Mouse (Mus musculus): ENCODE data around the gene Trappc3l. TPM values are rescaled to one million over a fixed set of nuclear protein-coding genes. Genes with fewer than 3 reads are reported as not detected.
"Not testable (repeated sequence)": the region's sequence is repeated elsewhere in the genome, so short reads cannot be mapped to it uniquely, and the experiment has no call there.

Trappc3l gene
- not detected in 2 replicates for polyA plus RNA-seq (2016; fragmentation: Nextera tagmentation; extraction: Ambion mirVana)

DNA sequence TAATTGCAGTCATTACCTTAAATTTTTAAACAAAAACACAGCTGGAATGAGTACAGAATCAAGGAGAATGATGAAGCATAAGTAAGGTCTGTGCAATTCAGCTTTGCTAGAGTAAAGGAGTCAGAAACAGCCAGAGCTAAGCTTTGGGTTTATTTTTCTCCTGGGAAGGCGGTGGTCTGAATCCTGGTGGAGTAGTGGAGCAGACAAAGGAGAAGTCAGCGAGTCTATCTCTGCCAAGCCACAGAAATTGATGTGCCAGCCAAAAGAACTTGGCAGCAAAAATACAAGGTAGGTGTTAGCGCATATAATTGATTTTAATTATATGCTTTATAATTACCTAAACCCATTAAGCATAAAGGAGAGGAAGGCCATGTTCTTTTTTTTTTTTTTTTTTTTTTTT lies at the start of gene Trappc3l:
Gene Trappc3l (plus strand): TSS at position 197 of the 400 bp plus-strand sequence.
- no peak for DNase-seq (ENCODE audit: low spot score)
- WGBS = 75% methylated on average over 3 of the region's 3 CpGs
- H3K4me3 ChIP-seq = no peak within 1 kb of the TSS
- no peaks in the 10 kb centered on the region for H3K27me3 ChIP-seq (ENCODE audit: insufficient read depth, poor library complexity, severe bottlenecking)
- H3K9me3 ChIP-seq = no peaks in the 10 kb centered on the region
- H3K36me3 ChIP-seq = no peaks in the 10 kb centered on the region
- 0 out of 2 replicates have a peak, but pooled peaks cover 4% of the 10 kb centered on the region for H3K4me1 ChIP-seq (replicated peaks)
- H3K27ac ChIP-seq = no peak within 1 kb of the TSS

DNA sequence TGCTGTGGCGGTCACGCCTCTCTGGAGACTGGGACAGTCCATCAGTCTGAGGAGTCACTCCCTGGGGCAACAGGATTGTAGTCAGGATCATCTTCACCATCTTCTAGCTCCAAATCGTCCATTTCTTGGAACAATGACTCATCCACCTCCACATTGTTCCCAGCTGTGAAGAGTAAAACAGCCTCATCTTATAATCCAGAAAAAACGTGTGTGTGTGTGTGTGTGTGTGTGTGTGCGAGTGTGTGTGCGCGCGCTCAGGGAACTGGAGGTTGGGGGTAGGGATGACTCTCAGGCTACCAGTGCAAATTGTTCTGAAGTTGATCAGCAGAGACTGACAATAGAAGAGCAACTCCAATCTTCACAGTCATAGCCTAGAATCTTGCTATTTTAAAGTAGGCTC lies 40.7 kb upstream of the Trappc3l start:
- not testable (repeated sequence) for H3K27ac ChIP-seq; H3K9me3 ChIP-seq; H3K4me3 ChIP-seq; H3K27me3 ChIP-seq (ENCODE audit: insufficient read depth, poor library complexity, severe bottlenecking); H3K4me1 ChIP-seq (replicated peaks); DNase-seq (ENCODE audit: low spot score)
- H3K36me3 ChIP-seq = peaks cover 98% of the 10 kb centered on the region
- WGBS = 90% methylated on average over 6 of the region's 8 CpGs

DNA sequence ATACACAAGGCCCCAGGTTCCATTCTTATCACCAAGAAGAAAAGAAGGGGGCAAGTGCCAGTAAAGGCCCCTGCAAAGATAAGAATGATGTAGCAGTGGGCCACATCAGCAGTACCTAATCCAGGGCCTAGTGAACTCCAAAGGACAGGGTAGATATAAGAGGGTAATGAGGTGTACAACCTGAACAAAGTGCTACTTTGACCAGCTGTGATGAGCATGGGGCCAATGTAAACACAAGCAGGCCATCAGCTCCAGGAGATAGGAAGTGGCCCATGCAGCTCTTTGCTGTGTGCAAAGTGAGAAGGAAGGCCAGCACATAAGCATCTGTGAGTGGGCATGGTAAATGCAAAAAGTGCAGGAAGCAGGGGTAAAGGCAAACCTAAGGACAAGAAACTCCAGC lies 39.0 kb upstream of the Trappc3l start:
- peaks cover 97% of the 10 kb centered on the region for H3K36me3 ChIP-seq
- no peak overlapping the region for H3K27ac ChIP-seq
- no peaks in the 10 kb centered on the region for H3K9me3 ChIP-seq
- H3K27me3 ChIP-seq (ENCODE audit: insufficient read depth, poor library complexity, severe bottlenecking) = no peaks in the 10 kb centered on the region
- no peaks in the 10 kb centered on the region for H3K4me1 ChIP-seq (replicated peaks)
- DNase-seq (ENCODE audit: low spot score) = no peak
- H3K4me3 ChIP-seq = no peak overlapping the region

DNA sequence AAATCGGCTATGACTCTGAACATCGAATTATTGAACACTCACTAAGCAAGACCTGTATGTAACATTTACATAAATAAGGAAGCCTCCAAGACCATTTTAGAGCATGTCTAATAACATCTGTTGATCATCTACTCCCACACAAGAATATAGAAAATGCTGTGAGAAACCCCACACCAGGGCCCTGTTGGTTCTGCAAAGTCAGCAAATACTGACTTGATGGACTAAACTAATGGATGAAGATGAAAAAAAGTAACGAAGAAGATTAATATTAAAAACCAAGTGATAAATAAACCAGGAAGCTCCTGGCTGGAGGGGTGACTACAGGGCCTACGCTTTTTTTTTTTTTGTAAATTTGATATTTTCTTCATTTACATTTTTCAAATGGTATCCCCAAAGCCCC lies 24.8 kb upstream of the Trappc3l start:
- Histone ChIP-seq H3K4me3 (no peak overlapping the region), H3K4me1 (replicated peaks) (no peaks in the 10 kb centered on the region), H3K36me3 (peaks cover 47% of the 10 kb centered on the region), H3K27ac (no peak overlapping the region), H3K9me3 (no peaks in the 10 kb centered on the region), H3K27me3 (ENCODE audit: insufficient read depth, poor library complexity, severe bottlenecking) (no peaks in the 10 kb centered on the region)
- 98% methylated on average over 4 of the region's 4 CpGs for WGBS
- no peak for DNase-seq (ENCODE audit: low spot score)

DNA sequence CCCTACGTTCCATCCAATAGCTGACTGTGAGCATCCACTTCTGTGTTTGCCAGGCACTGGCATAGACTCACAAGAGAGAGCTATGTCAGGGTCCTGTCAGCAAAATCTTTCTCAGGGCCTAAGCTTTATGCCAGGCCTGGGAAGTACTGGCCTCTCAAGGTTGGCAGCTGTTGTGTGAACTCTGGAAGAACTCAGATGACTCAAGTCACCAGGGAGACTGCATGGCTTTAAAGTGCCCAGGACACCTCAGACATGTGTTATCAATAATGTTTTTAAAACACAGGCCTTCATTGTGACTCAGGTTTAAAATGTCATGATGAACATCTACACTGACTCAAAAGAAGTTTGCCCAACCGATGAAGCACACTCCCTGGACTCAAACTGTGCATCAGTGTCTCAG lies 24.2 kb upstream of the Trappc3l start:
- Histone ChIP-seq H3K36me3 (peaks cover 41% of the 10 kb centered on the region), H3K27me3 (ENCODE audit: insufficient read depth, poor library complexity, severe bottlenecking) (no peaks in the 10 kb centered on the region), H3K9me3 (no peaks in the 10 kb centered on the region), H3K4me3 (no peak overlapping the region), H3K27ac (no peak overlapping the region), H3K4me1 (replicated peaks) (peaks cover 6% of the 10 kb centered on the region)
- DNase-seq (ENCODE audit: low spot score) = no peak
- 82% methylated on average over 2 of the region's 2 CpGs for WGBS

DNA sequence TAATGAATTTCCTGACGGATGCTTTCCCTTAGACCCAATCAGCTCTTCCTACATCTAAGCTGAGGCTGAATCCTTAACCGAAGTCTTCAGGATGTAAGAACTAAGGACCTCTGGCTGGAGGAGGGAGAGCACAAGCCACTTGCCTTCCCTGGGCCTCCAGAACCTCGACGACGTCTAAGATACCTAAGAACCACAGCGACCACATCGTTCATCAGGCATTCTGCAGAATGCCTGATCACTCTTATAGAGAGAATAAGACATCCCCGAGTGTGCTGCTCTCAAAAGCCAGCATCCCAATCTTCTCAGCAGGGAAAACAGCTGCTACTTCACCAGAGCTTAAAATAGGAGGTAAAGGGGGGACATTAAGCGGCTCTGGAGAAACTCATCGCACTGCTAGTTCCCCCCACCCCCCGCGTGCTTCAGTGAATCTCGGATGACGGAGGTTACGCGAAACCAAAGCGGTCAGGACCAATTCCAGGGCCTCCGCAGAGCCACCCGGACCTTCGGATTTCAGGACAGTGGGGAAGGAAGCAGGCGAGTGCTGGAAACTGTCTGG lies 18.6 kb upstream of the Trappc3l start:
- Histone ChIP-seq H3K27ac (peak overlapping the region; percentile 95), H3K36me3 (peaks cover 12% of the 10 kb centered on the region; the same call in 1 of the 2 replicates), H3K4me1 (replicated peaks) (peaks cover 19% of the 10 kb centered on the region), H3K27me3 (ENCODE audit: insufficient read depth, poor library complexity, severe bottlenecking) (no peaks in the 10 kb centered on the region), H3K4me3 (peak overlapping the region; percentile 93), H3K9me3 (no peaks in the 10 kb centered on the region)
- no peak for DNase-seq (ENCODE audit: low spot score)
- WGBS = under 1% methylated on average over 21 of the region's 21 CpGs

DNA sequence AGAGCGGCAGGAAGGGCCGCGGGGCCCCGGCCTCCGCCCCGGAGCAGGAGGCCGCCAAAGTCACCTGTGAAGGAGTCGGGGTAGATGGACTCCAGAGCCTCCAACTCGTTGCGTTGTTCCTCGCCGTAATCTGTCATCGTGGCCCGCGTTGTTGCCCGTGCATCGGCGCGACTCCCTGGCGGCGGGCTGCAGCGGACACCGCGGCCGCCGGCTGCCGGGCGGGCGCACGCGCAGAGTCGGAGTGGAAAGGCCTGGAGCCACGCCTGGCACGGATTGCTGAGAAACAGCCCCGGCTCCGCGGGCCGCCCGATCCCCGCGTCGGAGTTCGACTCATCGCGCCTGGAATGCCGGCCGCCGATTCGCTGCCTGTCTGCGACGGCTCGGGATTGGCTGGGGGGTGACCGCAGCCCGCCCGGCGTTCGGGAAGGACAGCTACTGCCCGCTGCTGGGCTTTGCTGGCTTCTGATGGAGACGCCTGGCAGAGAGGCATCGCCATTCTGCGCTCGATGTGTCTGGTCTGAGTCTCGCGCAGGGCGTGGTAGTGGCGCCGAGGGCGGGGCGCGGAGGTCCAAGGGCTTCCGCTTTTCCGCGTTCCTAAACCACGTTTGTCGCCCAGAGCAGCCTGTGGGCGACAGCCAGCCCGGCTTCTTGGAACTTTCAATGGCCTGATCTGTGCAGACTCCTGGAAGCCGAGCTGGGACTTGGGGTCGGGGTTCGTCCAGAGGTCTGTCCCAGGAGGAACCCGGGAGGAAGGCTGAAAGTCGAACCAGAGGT lies 17.9 kb upstream of the Trappc3l start, which contains the start of gene Rwdd1:
Gene Rwdd1 (minus strand): TSS at position 323 of the 774 bp plus-strand sequence.
- Histone ChIP-seq H3K4me3 (peak within 1 kb of the TSS; percentile 93), H3K27ac (peak within 1 kb of the TSS; percentile 95), H3K27me3 (ENCODE audit: insufficient read depth, poor library complexity, severe bottlenecking) (no peaks in the 10 kb centered on the region), H3K4me1 (replicated peaks) (peaks cover 19% of the 10 kb centered on the region), H3K9me3 (no peaks in the 10 kb centered on the region), H3K36me3 (peaks cover 12% of the 10 kb centered on the region; the same call in 1 of the 2 replicates)
- under 1% methylated on average over 82 of the region's 82 CpGs for WGBS
- peak; percentile 99 for DNase-seq (ENCODE audit: low spot score)

DNA sequence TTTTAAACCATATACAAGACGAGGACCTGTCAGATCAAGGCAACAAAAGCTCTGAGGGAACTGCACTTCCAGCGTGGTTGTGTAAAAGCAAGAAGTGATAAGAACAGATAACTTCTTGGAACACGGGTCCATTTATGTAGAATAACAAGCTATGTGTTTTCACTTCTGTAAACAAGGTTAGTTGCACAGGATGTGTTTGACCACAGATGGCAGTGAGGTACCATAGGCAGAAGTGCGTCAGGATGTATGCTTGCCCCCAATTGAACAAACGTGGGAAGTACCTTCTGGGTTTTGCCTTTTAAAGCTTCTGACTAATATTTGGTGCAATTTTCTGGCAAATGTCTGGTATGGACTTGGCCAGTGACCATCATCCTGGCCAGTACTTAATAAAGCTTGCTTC lies 7.1 kb upstream of the Trappc3l start:
- Histone ChIP-seq H3K36me3 (no peaks in the 10 kb centered on the region), H3K9me3 (no peaks in the 10 kb centered on the region), H3K4me1 (replicated peaks) (0 out of 2 replicates have a peak, but pooled peaks cover 4% of the 10 kb centered on the region), H3K27me3 (ENCODE audit: insufficient read depth, poor library complexity, severe bottlenecking) (no peaks in the 10 kb centered on the region), H3K4me3 (no peak overlapping the region), H3K27ac (no peak overlapping the region)
- no peak for DNase-seq (ENCODE audit: low spot score)
- 81% methylated on average over 5 of the region's 5 CpGs for WGBS

DNA sequence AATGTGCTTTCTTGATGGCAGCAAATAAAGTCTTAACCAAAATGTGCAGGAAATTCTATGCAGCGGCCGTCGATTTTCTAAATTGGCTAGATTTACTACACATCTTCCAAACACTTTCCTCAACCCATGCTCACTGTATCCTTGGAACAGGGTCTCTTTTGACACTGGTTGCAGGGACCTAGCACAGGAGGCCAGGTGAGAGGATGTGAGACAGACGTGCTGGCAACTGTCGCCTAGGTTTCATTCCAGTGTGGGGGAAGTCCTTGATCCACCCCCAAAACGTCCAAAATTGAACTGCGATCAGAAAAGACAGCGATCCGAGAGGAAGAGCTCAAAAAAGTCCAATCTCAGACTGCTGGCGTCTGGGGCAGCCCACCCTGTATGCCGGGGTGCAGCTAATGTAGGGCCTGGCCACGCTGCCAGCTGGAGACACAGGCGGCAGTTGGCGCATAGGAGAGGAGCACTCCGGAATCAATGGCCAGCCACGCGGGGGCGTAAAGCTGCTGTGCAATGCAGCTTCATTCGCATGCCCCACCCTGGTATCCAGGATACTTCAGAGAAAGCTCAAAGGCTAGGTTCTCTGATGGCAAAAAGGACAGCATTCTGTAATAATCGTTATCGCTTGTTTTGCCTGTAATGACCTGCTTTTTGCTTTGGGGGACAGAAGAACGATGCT lies 3.6 kb upstream of the Trappc3l start:
- 22% methylated on average over 22 of the region's 22 CpGs for WGBS
- Histone ChIP-seq H3K36me3 (no peaks in the 10 kb centered on the region), H3K9me3 (no peaks in the 10 kb centered on the region), H3K4me3 (peak overlapping the region; percentile 25), H3K4me1 (replicated peaks) (0 out of 2 replicates have a peak, but pooled peaks cover 4% of the 10 kb centered on the region), H3K27me3 (ENCODE audit: insufficient read depth, poor library complexity, severe bottlenecking) (no peaks in the 10 kb centered on the region), H3K27ac (0 out of 2 replicates have a peak overlapping the region, but pooled peaks have one; percentile 53)
- DNase-seq (ENCODE audit: low spot score) = peak; percentile 82

DNA sequence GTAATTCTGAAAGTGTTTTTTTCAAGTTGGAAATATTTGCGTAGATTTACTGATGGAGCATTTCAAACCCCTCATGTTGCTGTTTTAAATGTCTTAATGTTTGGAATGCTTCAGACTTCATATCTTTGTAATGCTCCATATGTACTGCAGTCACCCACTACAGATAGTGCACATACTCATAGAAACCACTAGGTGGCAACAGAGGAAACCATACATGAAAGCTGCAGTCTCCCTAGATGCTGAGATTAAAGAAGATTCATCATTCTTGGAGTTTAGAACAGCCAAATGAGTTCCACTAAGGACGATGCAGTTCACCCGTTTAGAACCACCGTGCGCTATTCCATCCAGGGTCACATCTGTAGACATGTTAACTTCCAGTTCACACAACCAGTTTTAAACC lies 810 bp upstream of the Trappc3l start:
- Histone ChIP-seq H3K27ac (no peak overlapping the region), H3K36me3 (no peaks in the 10 kb centered on the region), H3K27me3 (ENCODE audit: insufficient read depth, poor library complexity, severe bottlenecking) (no peaks in the 10 kb centered on the region), H3K4me1 (replicated peaks) (0 out of 2 replicates have a peak, but pooled peaks cover 4% of the 10 kb centered on the region), H3K9me3 (no peaks in the 10 kb centered on the region), H3K4me3 (no peak overlapping the region)
- no peak for DNase-seq (ENCODE audit: low spot score)
- WGBS = 22% methylated on average over 5 of the region's 5 CpGs

DNA sequence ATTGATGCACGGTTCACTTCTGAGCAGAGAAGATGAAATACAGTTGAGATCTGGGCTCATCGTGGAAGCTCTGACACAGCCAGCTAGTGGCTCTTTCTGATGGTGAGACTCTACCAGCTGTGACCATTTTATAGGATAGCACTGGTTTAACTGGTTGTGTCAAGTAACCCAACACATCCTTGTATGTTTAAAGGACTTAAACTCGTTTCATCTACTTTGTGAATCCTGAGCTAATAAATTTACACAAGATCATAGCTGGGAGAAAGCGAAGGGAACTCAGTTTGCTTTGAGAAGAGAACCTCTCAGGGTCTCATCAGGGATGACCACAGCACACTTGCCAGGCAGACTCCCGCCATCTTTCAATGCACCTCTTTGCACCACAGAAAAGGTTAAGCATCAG lies 6.8 kb downstream of the Trappc3l start, which contains the start of gene Calhm4:
Gene Calhm4 (minus strand): TSS at position 101 of the 400 bp plus-strand sequence.
- H3K27me3 ChIP-seq (ENCODE audit: insufficient read depth, poor library complexity, severe bottlenecking) = no peaks in the 10 kb centered on the region
- no peaks in the 10 kb centered on the region for H3K36me3 ChIP-seq
- WGBS = 83% methylated on average over 5 of the region's 5 CpGs
- no peaks in the 10 kb centered on the region for H3K9me3 ChIP-seq
- H3K4me1 ChIP-seq (replicated peaks) = no peaks in the 10 kb centered on the region
- DNase-seq (ENCODE audit: low spot score) = no peak
- no peak within 1 kb of the TSS for H3K27ac ChIP-seq
- no peak within 1 kb of the TSS for H3K4me3 ChIP-seq

DNA sequence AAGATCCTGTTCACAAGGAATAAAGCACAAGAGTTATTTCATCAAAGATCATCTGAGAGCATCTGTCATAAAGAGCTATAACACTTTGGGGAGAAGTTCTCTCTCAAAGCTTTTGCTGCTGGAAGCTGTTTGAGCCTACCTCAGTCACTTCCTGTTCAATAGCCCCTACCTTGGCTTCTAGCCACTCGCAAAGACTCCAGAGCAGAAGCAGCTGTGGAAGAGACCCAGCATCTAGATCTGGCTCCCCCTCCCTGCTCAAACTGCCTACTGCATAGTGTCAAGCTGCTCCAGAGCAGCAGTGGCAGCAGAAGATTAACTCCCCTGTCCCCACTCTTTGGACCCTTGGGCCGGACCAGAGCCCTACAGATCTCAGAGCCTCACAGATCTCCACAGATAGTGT lies 16.6 kb downstream of the Trappc3l start:
- 94% methylated on average over 2 of the region's 2 CpGs for WGBS
- Histone ChIP-seq H3K4me3 (no peak overlapping the region), H3K27ac (no peak overlapping the region), H3K4me1 (replicated peaks) (no peaks in the 10 kb centered on the region), H3K36me3 (no peaks in the 10 kb centered on the region), H3K9me3 (no peaks in the 10 kb centered on the region), H3K27me3 (ENCODE audit: insufficient read depth, poor library complexity, severe bottlenecking) (no peaks in the 10 kb centered on the region)
- DNase-seq (ENCODE audit: low spot score) = no peak

DNA sequence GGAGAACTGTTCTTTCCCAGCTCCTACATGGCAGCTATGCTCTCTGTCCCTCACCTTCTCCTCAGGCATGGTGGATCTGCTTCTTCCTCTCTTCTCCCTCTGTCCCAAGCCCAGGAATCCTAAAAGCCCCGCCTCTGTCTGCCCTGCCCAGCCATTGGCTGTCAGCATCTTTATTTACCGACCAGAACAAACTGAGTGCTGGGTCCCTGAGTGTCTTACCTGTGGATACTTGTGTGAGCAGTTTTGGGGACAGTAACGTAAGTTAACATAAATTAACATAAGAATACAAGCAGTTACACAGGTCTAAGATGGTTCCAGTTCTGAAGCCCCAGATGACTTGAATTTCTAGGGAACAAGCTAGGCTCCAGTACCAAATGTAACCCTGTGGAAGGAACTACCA lies 29.2 kb downstream of the Trappc3l start:
- no peaks in the 10 kb centered on the region for H3K36me3 ChIP-seq
- no peaks in the 10 kb centered on the region for H3K4me1 ChIP-seq (replicated peaks)
- no peaks in the 10 kb centered on the region for H3K27me3 ChIP-seq (ENCODE audit: insufficient read depth, poor library complexity, severe bottlenecking)
- H3K9me3 ChIP-seq = no peaks in the 10 kb centered on the region
- no peak overlapping the region for H3K4me3 ChIP-seq
- WGBS = 62% methylated on average over 3 of the region's 3 CpGs
- H3K27ac ChIP-seq = no peak overlapping the region
- no peak for DNase-seq (ENCODE audit: low spot score)
